Mouse (Mus musculus): ENCODE data around the gene Ahnak2. TPM values are rescaled to one million over a fixed set of nuclear protein-coding genes. Genes with fewer than 3 reads are reported as not detected.
"Not testable (repeated sequence)": the region's sequence is repeated elsewhere in the genome, so short reads cannot be mapped to it uniquely, and the experiment has no call there.

The Ahnak2 gene
- total RNA-seq, 2 experiments from 2014 or later: 5.3 to 5.5 TPM

GRCm38 (mm10) chr12:112823221-112823620, 20.8 kb upstream of the Ahnak2 start:
- no peak for DNase-seq (ENCODE audit: low spot score in 2 of 2)
- intact Hi-C loops (cut with DNase I): no loop called here

GRCm38 (mm10) chr12:112822676-112823075, 20.2 kb upstream of the Ahnak2 start:
- DNase-seq (ENCODE audit: low spot score in 2 of 2): no peak
- intact Hi-C loops (cut with DNase I): no loop called here

- intact Hi-C loops (cut with DNase I): no loop called here
- DNase-seq (ENCODE audit: low spot score in 2 of 2): no peak
These were observed 19.5 kb upstream of the Ahnak2 start for GRCm38 (mm10) chr12:112821974-112822373.

GRCm38 (mm10) chr12:112821216-112821615, 18.8 kb upstream of the Ahnak2 start:
- intact Hi-C loops (cut with DNase I): no loop called here
- no peak for DNase-seq (ENCODE audit: low spot score in 2 of 2)

- intact Hi-C loops (cut with DNase I): no loop called here
- DNase-seq (ENCODE audit: low spot score in 2 of 2): no peak
These were observed 18.0 kb upstream of the Ahnak2 start for GRCm38 (mm10) chr12:112820401-112820999.

GRCm38 (mm10) chr12:112819057-112819662, 16.7 kb upstream of the Ahnak2 start:
- intact Hi-C loops (cut with DNase I): no loop called here
- no peak for DNase-seq (ENCODE audit: low spot score in 2 of 2)

GRCm38 (mm10) chr12:112816866-112817265, 14.4 kb upstream of the Ahnak2 start:
- intact Hi-C loops (cut with DNase I); DNase-seq (ENCODE audit: low spot score in 2 of 2): not testable (repeated sequence)

GRCm38 (mm10) chr12:112816294-112816693, 13.8 kb upstream of the Ahnak2 start:
- peak; percentile 59 to 71 for DNase-seq (ENCODE audit: low spot score in 2 of 2)
- intact Hi-C loops (cut with DNase I): no loop called here

GRCm38 (mm10) chr12:112814682-112815470, 12.4 kb upstream of the Ahnak2 start:
- intact Hi-C loops (cut with DNase I): no loop called here
- DNase-seq (ENCODE audit: low spot score in 2 of 2): no peak

- intact Hi-C loops (cut with DNase I): no loop called here
- DNase-seq (ENCODE audit: low spot score in 2 of 2): no peak
These were observed 10.9 kb upstream of the Ahnak2 start for GRCm38 (mm10) chr12:112813370-112813769.

- no peak for DNase-seq (ENCODE audit: low spot score in 2 of 2)
- intact Hi-C loops (cut with DNase I): no loop called here
These were observed 7.8 kb upstream of the Ahnak2 start for GRCm38 (mm10) chr12:112810092-112810885.

GRCm38 (mm10) chr12:112809641-112810040, 7.2 kb upstream of the Ahnak2 start:
- DNase-seq (ENCODE audit: low spot score in 2 of 2): no peak
- intact Hi-C loops (cut with DNase I): no loop called here

GRCm38 (mm10) chr12:112808587-112809364, 6.3 kb upstream of the Ahnak2 start, which contains the start of gene Clba1:
Clba1 (plus strand) TSS chr12:112808937.
- intact Hi-C loops (cut with DNase I): loop anchor here (1.0 kb wide), 1 partner anchor 21 kb away; the partner anchor contains the start of gene Cdca4
- peak; percentile 95 to 96 for DNase-seq (ENCODE audit: low spot score in 2 of 2)

GRCm38 (mm10) chr12:112808212-112808586, 5.7 kb upstream of the Ahnak2 start:
- DNase-seq (ENCODE audit: low spot score in 2 of 2): no peak
- intact Hi-C loops (cut with DNase I): loop anchor here (1.0 kb wide), 1 partner anchor 21 kb away; the partner anchor contains the start of gene Cdca4

- DNase-seq (ENCODE audit: low spot score in 2 of 2): no peak
- intact Hi-C loops (cut with DNase I): loop anchor here (1.0 kb wide), 1 partner anchor 22 kb away; the partner anchor contains the start of gene Cdca4
These were observed 5.3 kb upstream of the Ahnak2 start for GRCm38 (mm10) chr12:112807796-112808195.

- no peak for DNase-seq (ENCODE audit: low spot score in 2 of 2)
- intact Hi-C loops (cut with DNase I): no loop called here
These were observed 3.6 kb upstream of the Ahnak2 start for GRCm38 (mm10) chr12:112806044-112806443.

- intact Hi-C loops (cut with DNase I): loop anchor here (5.0 kb wide), 1 partner anchor 38 kb away; no protein-coding TSS in a partner anchor
- DNase-seq (ENCODE audit: low spot score in 2 of 2): no peak
These were observed 1.6 kb upstream of the Ahnak2 start for GRCm38 (mm10) chr12:112804046-112804445.

GRCm38 (mm10) chr12:112802917-112803316, 460 bp upstream of the Ahnak2 start:
- intact Hi-C loops (cut with DNase I): loop anchor here (5.0 kb wide), 1 partner anchor 39 kb away; no protein-coding TSS in a partner anchor
- DNase-seq (ENCODE audit: low spot score in 2 of 2): no peak

- intact Hi-C loops (cut with DNase I): loop anchor here (5.0 kb wide), 1 partner anchor 42 kb away; no protein-coding TSS in a partner anchor
- peak; percentile 49 to 57 for DNase-seq (ENCODE audit: low spot score in 2 of 2)
These were observed 2.0 kb downstream of the Ahnak2 start for GRCm38 (mm10) chr12:112800476-112800875.
